Mouse (Mus musculus): ENCODE measurements around the gene Slc25a40. TPM values are rescaled to one million over a fixed set of nuclear protein-coding genes. Genes with fewer than 3 reads are reported as not detected.

Gene Slc25a40
- polyA plus RNA-seq (2021; fragmentation: Nextera tagmentation) = 4.8 and 4.9 TPM in 2 replicates
- long read RNA-seq, experiment 1, partial matches to known transcripts = 2 of 13 reads
- long read RNA-seq, experiment 1, other reads (novel, unspliced or antisense) = 6 of 13 reads
- long read RNA-seq, experiment 2, transcript Slc25a40-201 (12 exons, 2,784 nt) = major isoform, 30 of 47 reads
- long read RNA-seq, experiment 2, transcript Slc25a40-202 (11 exons, 2,602 nt) = minor isoform, 8 of 47 reads
- long read RNA-seq, experiment 2, partial matches to known transcripts = 1 of 47 reads
- long read RNA-seq, experiment 2, other reads (novel, unspliced or antisense) = 8 of 47 reads

DNA sequence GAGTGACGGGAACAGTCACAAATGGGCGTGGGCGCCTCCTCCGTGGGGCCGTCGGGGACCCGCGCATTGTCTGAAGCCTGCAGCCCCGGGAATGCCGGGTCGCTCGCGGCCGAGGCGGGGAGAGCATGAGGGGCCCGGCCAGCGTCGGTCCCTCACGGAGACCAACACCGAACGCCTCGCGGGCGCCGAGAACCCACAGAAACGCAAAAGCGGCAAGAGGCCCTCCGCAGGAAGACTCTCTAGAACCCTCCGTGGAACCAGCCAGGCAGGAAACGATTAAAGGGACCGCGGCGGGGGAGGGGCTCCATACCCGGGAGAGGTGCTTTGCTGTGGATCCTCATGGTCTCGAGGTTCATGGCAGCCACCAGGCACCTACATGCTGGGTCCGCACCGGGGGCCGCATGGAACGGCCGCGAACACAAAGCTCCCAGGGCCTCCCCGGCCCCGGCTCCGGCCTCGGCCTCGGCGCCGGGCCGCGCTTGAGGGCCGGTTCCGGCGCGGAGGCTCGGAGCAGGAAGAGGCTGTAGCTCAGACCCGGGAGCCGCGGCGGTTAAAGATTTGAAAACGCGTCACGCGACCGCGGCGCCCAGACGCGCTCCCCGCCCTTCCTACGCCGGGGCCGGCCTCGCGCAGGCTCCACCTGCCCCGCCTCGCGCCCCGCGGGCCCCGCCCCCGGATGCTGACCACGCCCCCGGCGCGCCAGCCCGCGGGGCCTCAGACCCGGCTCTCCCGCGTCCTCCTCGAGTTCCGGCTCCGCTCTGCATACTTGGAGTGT is at the start of gene Slc25a40, which contains the start of gene Dbf4:
Gene Slc25a40 (plus strand): TSS at position 694 of the 775 bp plus-strand sequence.
Gene Dbf4 (minus strand): TSS at position 560 of the 775 bp plus-strand sequence.

Other genes with a start within 250 kb of the Slc25a40 start
- 76.7 and 103 TPM in 2 replicates for gene Adam22, start 54.7 kb upstream of the Slc25a40 start, polyA plus RNA-seq (2021; fragmentation: Nextera tagmentation)
- gene Dbf4, start 134 bp upstream of the Slc25a40 start, polyA plus RNA-seq (2021; fragmentation: Nextera tagmentation) = 0.35 and 0.48 TPM in 2 replicates
- 7.1 and 8.2 TPM in 2 replicates for gene Rundc3b, start 200.1 kb downstream of the Slc25a40 start, polyA plus RNA-seq (2021; fragmentation: Nextera tagmentation)
- 2.1 and 2.9 TPM in 2 replicates for gene Abcb1a, start 237.2 kb downstream of the Slc25a40 start, polyA plus RNA-seq (2021; fragmentation: Nextera tagmentation)